Mouse (Mus musculus): Measurements from ENCODE around the gene E330021D16Rik. TPM values are rescaled to one million over a fixed set of nuclear protein-coding genes. Genes with fewer than 3 reads are reported as not detected.

E330021D16Rik gene
- total RNA-seq, 2 experiments from 2014 or later = not detected

Other genes with a start within 250 kb of the E330021D16Rik start
- 100 to 1,000 TPM; 228 TPM for gene Grin2b, start 242.1 kb downstream of the E330021D16Rik start, total RNA-seq (2021)
- gene Gm8994, start 88.0 kb downstream of the E330021D16Rik start, total RNA-seq (2021) = not detected
- gene Atf7ip, start 90.6 kb upstream of the E330021D16Rik start, total RNA-seq (2021) = 100 to 1,000 TPM in 1 of 2 experiments, 10 to 100 TPM in 1; 94.9 to 124 TPM
- gene Plbd1, start 246.4 kb upstream of the E330021D16Rik start, total RNA-seq (2021) = under 1 TPM; 0.16 to 0.65 TPM